Mouse (Mus musculus): Measurements from ENCODE around the gene Olfr480. TPM values are rescaled to one million over a fixed set of nuclear protein-coding genes. Genes with fewer than 3 reads are reported as not detected.

Olfr480 gene
- polyA plus RNA-seq (2015; fragmentation: Nextera tagmentation; extraction: Ambion mirVana), result not detected in 2 replicates

GRCm38 (mm10) chr7:108067246-108067645 is at the start of gene Olfr480:
Olfr480 (minus strand) TSS chr7:108067346.
- H3K27ac ChIP-seq (replicated peaks), result no peak within 1 kb of the TSS
- H3K36me3 ChIP-seq (replicated peaks), result no peaks in the 10 kb centered on the region
- no peak for ATAC-seq (ENCODE audit: insufficient read depth)
- H3K4me2 ChIP-seq, result no peak within 1 kb of the TSS
- 0 out of 2 replicates have a peak, but pooled peaks cover 3% of the 10 kb centered on the region for H3K9me3 ChIP-seq (replicated peaks)
- H3K4me3 ChIP-seq (replicated peaks), result no peak within 1 kb of the TSS
- H3K27me3 ChIP-seq, result no peaks in the 10 kb centered on the region
- no peak within 1 kb of the TSS for H3K9ac ChIP-seq
- WGBS (ENCODE audit: insufficient replicate concordance), result 59% methylated on average over 1 of the region's 1 CpGs
- H3K4me1 ChIP-seq (replicated peaks), result no peaks in the 10 kb centered on the region

- no peaks in the 10 kb centered on the region for H3K36me3 ChIP-seq (replicated peaks)
- H3K27ac ChIP-seq (replicated peaks), result no peak within 1 kb of the TSS
- no peaks in the 10 kb centered on the region for H3K27me3 ChIP-seq
- H3K9me3 ChIP-seq (replicated peaks), result no peaks in the 10 kb centered on the region
- H3K4me3 ChIP-seq (replicated peaks), result no peak within 1 kb of the TSS
- H3K9ac ChIP-seq, result no peak within 1 kb of the TSS
- ATAC-seq (ENCODE audit: insufficient read depth), result no peak
- WGBS (ENCODE audit: insufficient replicate concordance), result 65% methylated on average over 1 of the region's 1 CpGs
- no peak within 1 kb of the TSS for H3K4me2 ChIP-seq
- no peaks in the 10 kb centered on the region for H3K4me1 ChIP-seq (replicated peaks)
These were observed 33.4 kb upstream of the Olfr480 start, which contains the start of gene Olfr483 for GRCm38 (mm10) chr7:108100549-108100948. Olfr483 (plus strand) TSS chr7:108100849.

GRCm38 (mm10) chr7:108097486-108097885 is 30.3 kb upstream of the Olfr480 start, which contains the start of gene Olfr482:
Olfr482 (minus strand) TSS chr7:108097586.
- Histone ChIP-seq H3K27me3 (no peaks in the 10 kb centered on the region), H3K27ac (replicated peaks) (no peak within 1 kb of the TSS), H3K9me3 (replicated peaks) (no peaks in the 10 kb centered on the region), H3K4me3 (replicated peaks) (no peak within 1 kb of the TSS), H3K4me1 (replicated peaks) (no peaks in the 10 kb centered on the region), H3K9ac (no peak within 1 kb of the TSS), H3K36me3 (replicated peaks) (no peaks in the 10 kb centered on the region), H3K4me2 (no peak within 1 kb of the TSS)
- 41% methylated on average over 1 of the region's 1 CpGs for WGBS (ENCODE audit: insufficient replicate concordance)
- no peak for ATAC-seq (ENCODE audit: insufficient read depth)

- Histone ChIP-seq H3K4me3 (replicated peaks) (no peak within 1 kb of the TSS), H3K27ac (replicated peaks) (no peak within 1 kb of the TSS), H3K4me1 (replicated peaks) (no peaks in the 10 kb centered on the region), H3K9me3 (replicated peaks) (no peaks in the 10 kb centered on the region), H3K27me3 (no peaks in the 10 kb centered on the region), H3K4me2 (no peak within 1 kb of the TSS), H3K36me3 (replicated peaks) (no peaks in the 10 kb centered on the region), H3K9ac (no peak within 1 kb of the TSS)
- no peak for ATAC-seq (ENCODE audit: insufficient read depth)
These were observed 12.4 kb upstream of the Olfr480 start, which contains the start of gene Olfr481 for GRCm38 (mm10) chr7:108079555-108079954. Olfr481 (plus strand) TSS chr7:108079855.

GRCm38 (mm10) chr7:108050393-108050792 is 16.8 kb downstream of the Olfr480 start, which contains the start of gene Olfr479:
Olfr479 (plus strand) TSS chr7:108050693.
- no peak within 1 kb of the TSS for H3K9ac ChIP-seq
- H3K27me3 ChIP-seq, result no peaks in the 10 kb centered on the region
- WGBS (ENCODE audit: insufficient replicate concordance), result 57% methylated on average over 2 of the region's 2 CpGs
- no peaks in the 10 kb centered on the region for H3K36me3 ChIP-seq (replicated peaks)
- no peak within 1 kb of the TSS for H3K4me3 ChIP-seq (replicated peaks)
- H3K9me3 ChIP-seq (replicated peaks), result no peaks in the 10 kb centered on the region
- H3K4me2 ChIP-seq, result no peak within 1 kb of the TSS
- ATAC-seq (ENCODE audit: insufficient read depth), result no peak
- H3K4me1 ChIP-seq (replicated peaks), result no peaks in the 10 kb centered on the region
- H3K27ac ChIP-seq (replicated peaks), result no peak within 1 kb of the TSS

- H3K36me3 ChIP-seq (replicated peaks), result no peaks in the 10 kb centered on the region
- ATAC-seq (ENCODE audit: insufficient read depth), result no peak
- 53% methylated on average over 3 of the region's 3 CpGs for WGBS (ENCODE audit: insufficient replicate concordance)
These were observed 33.3 kb downstream of the Olfr480 start, which contains the start of gene Olfr478 for GRCm38 (mm10) chr7:108033889-108034288. Olfr478 (minus strand) TSS chr7:108033989.

More at GRCm38 (mm10) chr7:108033889-108034288, 33.3 kb downstream of the Olfr480 start, which contains the start of gene Olfr478:
- no peak within 1 kb of the TSS for H3K4me2 ChIP-seq
- no peak within 1 kb of the TSS for H3K27ac ChIP-seq (replicated peaks)
- H3K9ac ChIP-seq, result no peak within 1 kb of the TSS
- H3K9me3 ChIP-seq (replicated peaks), result no peaks in the 10 kb centered on the region
- H3K4me1 ChIP-seq (replicated peaks), result no peaks in the 10 kb centered on the region
- H3K27me3 ChIP-seq, result no peaks in the 10 kb centered on the region
- no peak within 1 kb of the TSS for H3K4me3 ChIP-seq (replicated peaks)

Other genes with a start within 250 kb of the Olfr480 start
- gene Olfr469, start 241.8 kb downstream of the Olfr480 start, polyA plus RNA-seq (2015; fragmentation: Nextera tagmentation; extraction: Ambion mirVana), result not detected in 2 replicates
- not detected in 2 replicates for gene Olfr470, start 219.9 kb downstream of the Olfr480 start, polyA plus RNA-seq (2015; fragmentation: Nextera tagmentation; extraction: Ambion mirVana)
- not detected in 2 replicates for gene Olfr472, start 169.4 kb downstream of the Olfr480 start, polyA plus RNA-seq (2015; fragmentation: Nextera tagmentation; extraction: Ambion mirVana)
- not detected in 2 replicates for gene Olfr473, start 136.9 kb downstream of the Olfr480 start, polyA plus RNA-seq (2015; fragmentation: Nextera tagmentation; extraction: Ambion mirVana)
- gene Olfr474, start 112.7 kb downstream of the Olfr480 start, polyA plus RNA-seq (2015; fragmentation: Nextera tagmentation; extraction: Ambion mirVana), result not detected in 2 replicates
- not detected in 2 replicates for gene Olfr476, start 102.5 kb downstream of the Olfr480 start, polyA plus RNA-seq (2015; fragmentation: Nextera tagmentation; extraction: Ambion mirVana)
- not detected in 2 replicates for gene Olfr477, start 80.7 kb downstream of the Olfr480 start, polyA plus RNA-seq (2015; fragmentation: Nextera tagmentation; extraction: Ambion mirVana)
- not detected in 2 replicates for gene Olfr478, start 33.4 kb downstream of the Olfr480 start, polyA plus RNA-seq (2015; fragmentation: Nextera tagmentation; extraction: Ambion mirVana)
- not detected in 2 replicates for gene Olfr479, start 16.7 kb downstream of the Olfr480 start, polyA plus RNA-seq (2015; fragmentation: Nextera tagmentation; extraction: Ambion mirVana)
- not detected in 2 replicates for gene Olfr481, start 12.5 kb upstream of the Olfr480 start, polyA plus RNA-seq (2015; fragmentation: Nextera tagmentation; extraction: Ambion mirVana)
- 0.09 TPM in 1 of 2 replicates, not detected in the other for gene Olfr482, start 30.2 kb upstream of the Olfr480 start, polyA plus RNA-seq (2015; fragmentation: Nextera tagmentation; extraction: Ambion mirVana)
- not detected in 2 replicates for gene Olfr483, start 33.5 kb upstream of the Olfr480 start, polyA plus RNA-seq (2015; fragmentation: Nextera tagmentation; extraction: Ambion mirVana)
- gene Olfr484, start 60.1 kb upstream of the Olfr480 start, polyA plus RNA-seq (2015; fragmentation: Nextera tagmentation; extraction: Ambion mirVana), result not detected in 2 replicates
- gene Olfr485, start 92.5 kb upstream of the Olfr480 start, polyA plus RNA-seq (2015; fragmentation: Nextera tagmentation; extraction: Ambion mirVana), result not detected in 2 replicates
- not detected in 2 replicates for gene Olfr486, start 105.4 kb upstream of the Olfr480 start, polyA plus RNA-seq (2015; fragmentation: Nextera tagmentation; extraction: Ambion mirVana)
- gene Olfr487, start 147.3 kb upstream of the Olfr480 start, polyA plus RNA-seq (2015; fragmentation: Nextera tagmentation; extraction: Ambion mirVana), result not detected in 2 replicates
- not detected in 2 replicates for gene Olfr488, start 191.0 kb upstream of the Olfr480 start, polyA plus RNA-seq (2015; fragmentation: Nextera tagmentation; extraction: Ambion mirVana)
- not detected in 2 replicates for gene Olfr490, start 221.6 kb upstream of the Olfr480 start, polyA plus RNA-seq (2015; fragmentation: Nextera tagmentation; extraction: Ambion mirVana)
- gene Olfr491, start 246.1 kb upstream of the Olfr480 start, polyA plus RNA-seq (2015; fragmentation: Nextera tagmentation; extraction: Ambion mirVana), result not detected in 2 replicates